Mouse (Mus musculus) intestine, embryonic 16.5 days (tissue): ENCODE results near the gene Gpc6. TPM values are rescaled to one million over a fixed set of nuclear protein-coding genes. Genes with fewer than 3 reads are reported as not detected.

Experiments
- ATAC-seq: fragments of 200-750 bp; cut with Nextera tagmentation; 2 replicates; pipeline ENCODE4 v1.8.0; 2017; ENCODE audit warnings: moderate TSS enrichment, moderate library complexity
- H3K27ac ChIP-seq: fragments of 300-500 bp; sonication (generic); 2 replicates; pipeline ENCODE4 v1.5.1; 2014; ENCODE audit warnings: mild to moderate bottlenecking, low read length
- H3K27me3 ChIP-seq: fragments of 300-500 bp; sonication (generic); replicated peaks from 2 replicates; pipeline ENCODE4 v1.6.1; 2014; ENCODE audit warnings: low read length, control low read depth, mixed read lengths; ENCODE audit not compliant: control insufficient read depth, insufficient read depth
- H3K36me3 ChIP-seq: fragments of 300-500 bp; sonication (generic); 2 replicates; pipeline ENCODE4 v1.6.1; 2014; ENCODE audit warnings: low read length, control low read depth; ENCODE audit not compliant: control insufficient read depth, insufficient read depth
- H3K4me1 ChIP-seq: fragments of 300-500 bp; sonication (generic); 2 replicates; pipeline ENCODE4 v1.6.1; 2014; ENCODE audit warnings: low read length, control low read depth, mixed read lengths; ENCODE audit not compliant: control insufficient read depth, insufficient read depth
- H3K4me2 ChIP-seq: fragments of 300-500 bp; sonication (generic); 2 replicates; pipeline ENCODE4 v1.6.1; 2014; ENCODE audit warnings: low read depth, low read length, control low read depth
- H3K4me3 ChIP-seq: fragments of 300-500 bp; sonication (generic); 2 replicates; pipeline ENCODE4 v1.5.1; 2014; ENCODE audit warnings: mild to moderate bottlenecking, low read length
- H3K9ac ChIP-seq: fragments of 300-500 bp; sonication (generic); 2 replicates; pipeline ENCODE4 v1.6.1; 2014; ENCODE audit warnings: low read depth, low read length
- H3K9me3 ChIP-seq: fragments of 300-500 bp; sonication (generic); 2 replicates; pipeline ENCODE4 v1.6.1; 2016; ENCODE audit warnings: low read length, control low read depth; ENCODE audit not compliant: control insufficient read depth
- WGBS: fragments of 180-500 bp; shearing (Covaris S2); extraction: QIAGEN DNeasy Blood & Tissue Kit; methylation state at CpG from one replicate; pipeline ENCODE4 v1.1.7; 2014; 5-methylcytosine and 5-hydroxymethylcytosine counted together
- polyA plus RNA-seq: library from polyadenylated mRNA; unstranded; fragments of >200 nt; fragmentation: Nextera tagmentation; extraction: Ambion mirVana; gene quantifications from 2 replicates; pipeline ENCODE4 v1.2.1, GENCODE M21; 2015

Gpc6 gene
- polyA plus RNA-seq, 1 experiment from 2014 or later, result 29.7 TPM

- H3K27ac ChIP-seq, result no peak overlapping the region
- H3K27me3 ChIP-seq, result no peaks in the 10 kb centered on the region
- no peak overlapping the region for H3K4me3 ChIP-seq
- H3K4me2 ChIP-seq, result no peak overlapping the region
- WGBS, result 96% methylated on average over 4 of the region's 4 CpGs
- H3K36me3 ChIP-seq, result no peaks in the 10 kb centered on the region
- no peak for ATAC-seq
- H3K9ac ChIP-seq, result no peak overlapping the region
- H3K4me1 ChIP-seq, result peaks cover 6% of the 10 kb centered on the region
- no peaks in the 10 kb centered on the region for H3K9me3 ChIP-seq
Observed at GRCm38 (mm10) chr14:117650141-117650540, 725.0 kb downstream of the Gpc6 start.

- H3K9me3 ChIP-seq, result no peaks in the 10 kb centered on the region
- WGBS, result 27% methylated on average over 4 of the region's 4 CpGs
- ATAC-seq, result peak; percentile 33
- H3K4me1 ChIP-seq, result peaks cover 6% of the 10 kb centered on the region
- H3K36me3 ChIP-seq, result no peaks in the 10 kb centered on the region
- no peak overlapping the region for H3K9ac ChIP-seq
- no peak overlapping the region for H3K27ac ChIP-seq
- no peak overlapping the region for H3K4me3 ChIP-seq
- H3K4me2 ChIP-seq, result no peak overlapping the region
- no peaks in the 10 kb centered on the region for H3K27me3 ChIP-seq
Observed at GRCm38 (mm10) chr14:117651271-117651670, 726.2 kb downstream of the Gpc6 start.

- Histone ChIP-seq H3K27ac (no peak overlapping the region), H3K4me1 (peaks cover 6% of the 10 kb centered on the region), H3K27me3 (no peaks in the 10 kb centered on the region), H3K9ac (no peak overlapping the region), H3K36me3 (no peaks in the 10 kb centered on the region), H3K4me3 (no peak overlapping the region), H3K9me3 (no peaks in the 10 kb centered on the region), H3K4me2 (no peak overlapping the region)
- ATAC-seq, result no peak
- WGBS, result 68% methylated on average over 2 of the region's 2 CpGs
Observed at GRCm38 (mm10) chr14:117651938-117652337, 726.8 kb downstream of the Gpc6 start.

- ATAC-seq, result no peak
- Histone ChIP-seq H3K9ac (no peak overlapping the region), H3K4me2 (no peak overlapping the region), H3K27ac (no peak overlapping the region), H3K36me3 (no peaks in the 10 kb centered on the region), H3K9me3 (no peaks in the 10 kb centered on the region), H3K27me3 (no peaks in the 10 kb centered on the region), H3K4me1 (peaks cover 3% of the 10 kb centered on the region), H3K4me3 (no peak overlapping the region)
- WGBS, result 85% methylated on average over 6 of the region's 6 CpGs
Observed at GRCm38 (mm10) chr14:117655382-117655781, 730.3 kb downstream of the Gpc6 start.

- Histone ChIP-seq H3K4me1 (no peaks in the 10 kb centered on the region), H3K36me3 (no peaks in the 10 kb centered on the region), H3K4me3 (no peak overlapping the region), H3K4me2 (no peak overlapping the region), H3K27ac (no peak overlapping the region), H3K9ac (no peak overlapping the region), H3K27me3 (no peaks in the 10 kb centered on the region), H3K9me3 (no peaks in the 10 kb centered on the region)
- WGBS, result 74% methylated on average over 8 of the region's 8 CpGs
- no peak for ATAC-seq
Observed at GRCm38 (mm10) chr14:117659198-117659761, 734.2 kb downstream of the Gpc6 start.

- Histone ChIP-seq H3K4me2 (no peak overlapping the region), H3K27me3 (no peaks in the 10 kb centered on the region), H3K4me1 (no peaks in the 10 kb centered on the region), H3K27ac (no peak overlapping the region), H3K9me3 (no peaks in the 10 kb centered on the region), H3K36me3 (no peaks in the 10 kb centered on the region), H3K9ac (no peak overlapping the region), H3K4me3 (no peak overlapping the region)
- WGBS, result 81% methylated on average over 4 of the region's 4 CpGs
- no peak for ATAC-seq
Observed at GRCm38 (mm10) chr14:117662261-117662660, 737.1 kb downstream of the Gpc6 start.

GRCm38 (mm10) chr14:117664796-117665195 lies 739.7 kb downstream of the Gpc6 start:
- Histone ChIP-seq H3K4me3 (no peak overlapping the region), H3K9ac (no peak overlapping the region), H3K27ac (no peak overlapping the region), H3K4me1 (no peaks in the 10 kb centered on the region), H3K4me2 (no peak overlapping the region), H3K36me3 (no peaks in the 10 kb centered on the region), H3K9me3 (no peaks in the 10 kb centered on the region), H3K27me3 (no peaks in the 10 kb centered on the region)
- WGBS, result 72% methylated on average over 4 of the region's 4 CpGs
- no peak for ATAC-seq

GRCm38 (mm10) chr14:117666126-117666525 lies 741.0 kb downstream of the Gpc6 start:
- ATAC-seq, result no peak
- Histone ChIP-seq H3K36me3 (no peaks in the 10 kb centered on the region), H3K9ac (no peak overlapping the region), H3K9me3 (no peaks in the 10 kb centered on the region), H3K27me3 (no peaks in the 10 kb centered on the region), H3K4me1 (no peaks in the 10 kb centered on the region), H3K27ac (no peak overlapping the region), H3K4me2 (no peak overlapping the region), H3K4me3 (no peak overlapping the region)
- WGBS, result 94% methylated on average over 2 of the region's 2 CpGs

- no peak overlapping the region for H3K9ac ChIP-seq
- no peaks in the 10 kb centered on the region for H3K27me3 ChIP-seq
- H3K4me2 ChIP-seq, result no peak overlapping the region
- no peak overlapping the region for H3K27ac ChIP-seq
- no peaks in the 10 kb centered on the region for H3K9me3 ChIP-seq
- 87% methylated on average over 7 of the region's 7 CpGs for WGBS
- H3K4me3 ChIP-seq, result no peak overlapping the region
- ATAC-seq, result no peak
- H3K4me1 ChIP-seq, result 0 out of 2 replicates have a peak, but pooled peaks cover 3% of the 10 kb centered on the region
- no peaks in the 10 kb centered on the region for H3K36me3 ChIP-seq
Observed at GRCm38 (mm10) chr14:117673541-117673940, 748.4 kb downstream of the Gpc6 start.

- Histone ChIP-seq H3K9ac (no peak overlapping the region), H3K36me3 (no peaks in the 10 kb centered on the region), H3K4me1 (0 out of 2 replicates have a peak, but pooled peaks cover 3% of the 10 kb centered on the region), H3K9me3 (no peaks in the 10 kb centered on the region), H3K27ac (no peak overlapping the region), H3K4me3 (no peak overlapping the region), H3K27me3 (no peaks in the 10 kb centered on the region), H3K4me2 (no peak overlapping the region)
- ATAC-seq, result peak; percentile 42; the same call in 1 of the 2 replicates
- WGBS, result 38% methylated on average over 3 of the region's 3 CpGs
Observed at GRCm38 (mm10) chr14:117674482-117674881, 749.4 kb downstream of the Gpc6 start.
